Mouse (Mus musculus) cerebellum, adult 9-10 months (tissue): ENCODE measurements around the gene Kif13a.

Source experiments
- DNase-seq: peaks from one replicate; pipeline ENCODE4 v3.0.0; 2022

The Kif13a gene

GRCm38 (mm10) chr13:46763210-46763609 lies 166.5 kb downstream of the Kif13a start:
- no peak for DNase-seq

- no peak for DNase-seq
Observed at GRCm38 (mm10) chr13:46760921-46761320, 168.7 kb downstream of the Kif13a start.

- no peak for DNase-seq
Observed at GRCm38 (mm10) chr13:46759281-46759809, 170.3 kb downstream of the Kif13a start.

- DNase-seq = no peak
Observed at GRCm38 (mm10) chr13:46758627-46759026, 171.0 kb downstream of the Kif13a start.

GRCm38 (mm10) chr13:46757946-46758345 lies 171.7 kb downstream of the Kif13a start:
- DNase-seq = no peak

GRCm38 (mm10) chr13:46753294-46753693 lies 176.4 kb downstream of the Kif13a start:
- DNase-seq = no peak

- no peak for DNase-seq
Observed at GRCm38 (mm10) chr13:46752566-46753229, 177.0 kb downstream of the Kif13a start.

- no peak for DNase-seq
Observed at GRCm38 (mm10) chr13:46748138-46748873, 181.4 kb downstream of the Kif13a start.

GRCm38 (mm10) chr13:46743821-46744220 lies 185.8 kb downstream of the Kif13a start:
- no peak for DNase-seq

GRCm38 (mm10) chr13:46742367-46742766 lies 187.3 kb downstream of the Kif13a start:
- no peak for DNase-seq

- no peak for DNase-seq
Observed at GRCm38 (mm10) chr13:46739426-46739825, 190.2 kb downstream of the Kif13a start.

GRCm38 (mm10) chr13:46737482-46737881 lies 192.2 kb downstream of the Kif13a start:
- DNase-seq = no peak

- no peak for DNase-seq
Observed at GRCm38 (mm10) chr13:46736479-46736865, 193.2 kb downstream of the Kif13a start.

- DNase-seq = no peak
Observed at GRCm38 (mm10) chr13:46735808-46736478, 193.7 kb downstream of the Kif13a start.

GRCm38 (mm10) chr13:46735219-46735807 lies 194.4 kb downstream of the Kif13a start:
- DNase-seq = no peak

GRCm38 (mm10) chr13:46729998-46730397 lies 199.7 kb downstream of the Kif13a start:
- no peak for DNase-seq

GRCm38 (mm10) chr13:46728411-46728810 lies 201.3 kb downstream of the Kif13a start:
- DNase-seq = no peak

- peak; percentile 100 for DNase-seq
Observed at GRCm38 (mm10) chr13:46727837-46728268, 201.8 kb downstream of the Kif13a start, which contains the start of gene Nup153. TSS of gene Nup153 (minus strand) at chr13:46727940.

- peak; percentile 76 for DNase-seq
Observed at GRCm38 (mm10) chr13:46727038-46727836, 202.4 kb downstream of the Kif13a start.

- peak; percentile 64 for DNase-seq
Observed at GRCm38 (mm10) chr13:46726288-46727037, 203.2 kb downstream of the Kif13a start.

- no peak for DNase-seq
Observed at GRCm38 (mm10) chr13:46725227-46725626, 204.4 kb downstream of the Kif13a start.
